Mouse (Mus musculus) liver, postnatal 0 days (tissue): ENCODE results near the gene Bco2. TPM values are rescaled to one million over a fixed set of nuclear protein-coding genes. Genes with fewer than 3 reads are reported as not detected.

Source experiments
- ATAC-seq: fragments of 200-750 bp; cut with Nextera tagmentation; 2 replicates; pipeline ENCODE4 v1.8.0; 2017; ENCODE audit warnings: mild to moderate bottlenecking, moderate library complexity
- DNase-seq: peaks from one replicate; pipeline ENCODE4 v3.0.0-alpha.2; 2016
- H3K27ac ChIP-seq: fragments of 300-500 bp; sonication (generic); 2 replicates; pipeline ENCODE4 v1.5.1; 2014; ENCODE audit warnings: antibody characterized with exemption, moderate library complexity, mild to moderate bottlenecking, low read depth
- H3K27me3 ChIP-seq: fragments of 300-500 bp; sonication (generic); 2 replicates; pipeline ENCODE4 v1.6.1; 2014; ENCODE audit warnings: low read length, control low read depth, mixed read lengths; ENCODE audit not compliant: insufficient read depth
- H3K36me3 ChIP-seq: fragments of 300-500 bp; sonication (generic); replicated peaks from 2 replicates; pipeline ENCODE4 v1.6.1; 2014; ENCODE audit warnings: mild to moderate bottlenecking, control low read depth, low read length, moderate library complexity, mixed read lengths; ENCODE audit not compliant: insufficient read depth
- H3K4me1 ChIP-seq: fragments of 300-500 bp; sonication (generic); 2 replicates; pipeline ENCODE4 v1.6.1; 2014; ENCODE audit warnings: antibody characterized with exemption, mild to moderate bottlenecking, control low read depth; ENCODE audit not compliant: insufficient read depth
- H3K4me2 ChIP-seq: fragments of 300-500 bp; sonication (generic); 2 replicates; pipeline ENCODE4 v1.6.1; 2014; ENCODE audit warnings: low read depth, mild to moderate bottlenecking, low read length, moderate library complexity, mixed read lengths
- H3K4me3 ChIP-seq: fragments of 300-500 bp; sonication (generic); 2 replicates; pipeline ENCODE4 v1.5.1; 2014; ENCODE audit warnings: low read depth, low read length
- H3K9ac ChIP-seq: fragments of 300-500 bp; sonication (generic); replicated peaks from 2 replicates; pipeline ENCODE4 v1.6.1; 2014; ENCODE audit warnings: mild to moderate bottlenecking, moderate library complexity
- H3K9me3 ChIP-seq: fragments of 300-500 bp; sonication (generic); 2 replicates; pipeline ENCODE4 v1.6.1; 2016; ENCODE audit warnings: mild to moderate bottlenecking, control low read depth, low read length, mixed read lengths
- CTCF ChIP-seq: sonication (generic); IDR thresholded peaks from 2 replicates; pipeline ENCODE4 v1.5.1; 2016; ENCODE audit warnings: antibody characterized with exemption, low read depth
- EP300 ChIP-seq: IDR thresholded peaks from 2 replicates; pipeline ENCODE4 v1.6.1; 2016; ENCODE audit warnings: antibody characterized with exemption, low read depth, mild to moderate bottlenecking
- WGBS: fragments of 180-500 bp; shearing (Covaris S2); extraction: QIAGEN DNeasy Blood & Tissue Kit; methylation state at CpG from one replicate; pipeline ENCODE4 v1.1.7; 2014; ENCODE audit not compliant: insufficient replicate concordance; 5-methylcytosine and 5-hydroxymethylcytosine counted together
- polyA plus RNA-seq: library from polyadenylated mRNA; unstranded; fragments of >200 nt; fragmentation: Nextera tagmentation; extraction: Ambion mirVana; gene quantifications from 2 replicates; pipeline ENCODE4 v1.2.1, GENCODE M21; 2015

Bco2 gene
- polyA plus RNA-seq, 1 experiment from 2014 or later = 1.1 TPM

GRCm38 (mm10) chr9:50498815-50499214 lies 56.2 kb downstream of the Bco2 start:
- Histone ChIP-seq H3K9me3 (no peaks in the 10 kb centered on the region), H3K4me1 (peaks cover 11% of the 10 kb centered on the region), H3K9ac (no peak overlapping the region), H3K36me3 (no peaks in the 10 kb centered on the region), H3K4me3 (no peak overlapping the region), H3K27me3 (no peaks in the 10 kb centered on the region), H3K27ac (no peak overlapping the region), H3K4me2 (peak overlapping the region; percentile 32)
- DNase-seq (no peak), ATAC-seq (no peak)
- WGBS = 52% methylated on average over 16 of the region's 16 CpGs
- TF ChIP-seq CTCF = no peak
- TF ChIP-seq EP300 = no peak

- Histone ChIP-seq H3K36me3 (no peaks in the 10 kb centered on the region), H3K4me3 (no peak overlapping the region), H3K27ac (no peak overlapping the region), H3K9me3 (no peaks in the 10 kb centered on the region), H3K4me2 (no peak overlapping the region), H3K27me3 (no peaks in the 10 kb centered on the region), H3K9ac (no peak overlapping the region), H3K4me1 (peaks cover 11% of the 10 kb centered on the region)
- DNase-seq = no peak
- TF ChIP-seq EP300 (no peak), CTCF (no peak)
- 62% methylated on average over 2 of the region's 2 CpGs for WGBS
- ATAC-seq = no peak
Observed at GRCm38 (mm10) chr9:50497536-50497935, 57.4 kb downstream of the Bco2 start.

- Histone ChIP-seq H3K4me1 (peaks cover 11% of the 10 kb centered on the region), H3K27ac (peak overlapping the region; percentile 58), H3K4me3 (no peak overlapping the region), H3K27me3 (no peaks in the 10 kb centered on the region), H3K9me3 (no peaks in the 10 kb centered on the region), H3K36me3 (no peaks in the 10 kb centered on the region), H3K4me2 (no peak overlapping the region), H3K9ac (no peak overlapping the region)
- no peak for DNase-seq
- TF ChIP-seq EP300 (no peak), CTCF (no peak)
- ATAC-seq = no peak
- WGBS = 52% methylated on average over 6 of the region's 6 CpGs
Observed at GRCm38 (mm10) chr9:50497076-50497475, 57.9 kb downstream of the Bco2 start.

GRCm38 (mm10) chr9:50496546-50496945 lies 58.4 kb downstream of the Bco2 start:
- 14% methylated on average over 6 of the region's 6 CpGs for WGBS
- no peaks in the 10 kb centered on the region for H3K36me3 ChIP-seq
- DNase-seq (no peak), ATAC-seq (no peak)
- no peaks in the 10 kb centered on the region for H3K9me3 ChIP-seq
- H3K27ac ChIP-seq = peak overlapping the region; percentile 58
- H3K9ac ChIP-seq = no peak overlapping the region
- H3K4me1 ChIP-seq = peaks cover 11% of the 10 kb centered on the region
- TF ChIP-seq CTCF = no peak
- TF ChIP-seq EP300 = no peak
- H3K4me2 ChIP-seq = peak overlapping the region; percentile 11; the same call in 1 of the 2 replicates
- no peak overlapping the region for H3K4me3 ChIP-seq
- no peaks in the 10 kb centered on the region for H3K27me3 ChIP-seq

GRCm38 (mm10) chr9:50496151-50496505 lies 58.9 kb downstream of the Bco2 start:
- no peaks in the 10 kb centered on the region for H3K27me3 ChIP-seq
- H3K27ac ChIP-seq = peak overlapping the region; percentile 58
- H3K4me3 ChIP-seq = no peak overlapping the region
- DNase-seq (no peak), ATAC-seq (no peak)
- no peaks in the 10 kb centered on the region for H3K9me3 ChIP-seq
- peaks cover 11% of the 10 kb centered on the region for H3K4me1 ChIP-seq
- no peak overlapping the region for H3K9ac ChIP-seq
- 25% methylated on average over 6 of the region's 6 CpGs for WGBS
- H3K4me2 ChIP-seq = peak overlapping the region; percentile 11; the same call in 1 of the 2 replicates
- TF ChIP-seq CTCF = no peak
- no peak for TF ChIP-seq EP300
- no peaks in the 10 kb centered on the region for H3K36me3 ChIP-seq

GRCm38 (mm10) chr9:50495405-50496150 lies 59.4 kb downstream of the Bco2 start:
- WGBS = 65% methylated on average over 10 of the region's 10 CpGs
- ATAC-seq (no peak), DNase-seq (no peak)
- TF ChIP-seq CTCF (no peak), EP300 (no peak)
- Histone ChIP-seq H3K4me2 (no peak overlapping the region), H3K9me3 (no peaks in the 10 kb centered on the region), H3K4me1 (peaks cover 11% of the 10 kb centered on the region), H3K27me3 (no peaks in the 10 kb centered on the region), H3K27ac (no peak overlapping the region; the same call in 1 of the 2 replicates), H3K4me3 (no peak overlapping the region), H3K9ac (no peak overlapping the region), H3K36me3 (no peaks in the 10 kb centered on the region)
